Mouse (Mus musculus) liver, adult 2 months (tissue): ENCODE measurements at regions not wholly inside any gene's neighbourhood (a gene's known extent, or its start where the extent isn't known, plus 50 kb on each side); places are given as distances from the start of the nearest gene placed in this dataset.

ENCODE experiments used
- DNase-seq: peaks from one replicate; pipeline ENCODE4 v3.0.0-alpha.2; 2011; ENCODE audit warnings: low read depth, low spot score; ENCODE audit errors: extremely low read depth
- H3K27ac ChIP-seq: fragments of 200-500 bp; replicated peaks from 2 replicates; pipeline ENCODE4 v1.5.1; 2012; ENCODE audit warnings: low read depth, mild to moderate bottlenecking, control low read depth, inconsistent platforms, low read length; ENCODE audit not compliant: insufficient read depth
- H3K27me3 ChIP-seq: fragments of 200-500 bp; 2 replicates; pipeline ENCODE4 v1.6.1; 2012; ENCODE audit warnings: mild to moderate bottlenecking, moderate library complexity, low read length, inconsistent platforms; ENCODE audit not compliant: control insufficient read depth, insufficient read depth
- H3K36me3 ChIP-seq: fragments of 200-500 bp; 2 replicates; pipeline ENCODE4 v1.6.1; 2012; ENCODE audit warnings: low read length, inconsistent platforms; ENCODE audit not compliant: control insufficient read depth, insufficient read depth
- H3K4me1 ChIP-seq: fragments of 200-500 bp; 2 replicates; pipeline ENCODE4 v1.6.1; 2011; ENCODE audit warnings: low read length; ENCODE audit not compliant: control insufficient read depth, insufficient read depth
- H3K4me3 ChIP-seq: fragments of 200-500 bp; 2 replicates; pipeline ENCODE4 v1.5.1; 2011; ENCODE audit warnings: low read depth, mild to moderate bottlenecking, control low read depth, low read length, moderate library complexity; ENCODE audit not compliant: insufficient read depth
- H3K79me2 ChIP-seq: fragments of 200-500 bp; 2 replicates; pipeline ENCODE4 v1.6.1; 2012; ENCODE audit warnings: inconsistent platforms, mild to moderate bottlenecking, low read length, moderate library complexity; ENCODE audit not compliant: control insufficient read depth, insufficient read depth
- H3K9ac ChIP-seq: fragments of 200-500 bp; 2 replicates; pipeline ENCODE4 v1.6.1; 2012; ENCODE audit warnings: low read depth, mild to moderate bottlenecking, control low read depth, inconsistent platforms, low read length
- CTCF ChIP-seq: fragments of 200-500 bp; IDR thresholded peaks from 2 replicates; pipeline ENCODE4 v1.5.1; 2011; ENCODE audit warnings: low read depth, low read length, control low read depth
- POLR2A ChIP-seq: fragments of 200-500 bp; IDR thresholded peaks from 2 replicates; pipeline ENCODE4 v1.6.1; 2011; ENCODE audit warnings: low read length, control low read depth; ENCODE audit not compliant: insufficient read depth; ENCODE audit errors: extremely low read depth
- WGBS: fragments of 180-500 bp; shearing (Covaris S2); methylation state at CpG from one replicate; pipeline ENCODE4 v1.1.7; 2018; 5-methylcytosine and 5-hydroxymethylcytosine counted together

- no peak overlapping the region for H3K4me3 ChIP-seq
- DNase-seq = no peak
- H3K4me1 ChIP-seq = no peaks in the 10 kb centered on the region
- TF ChIP-seq CTCF = no peak
- 27% methylated on average over 1 of the region's 1 CpGs for WGBS
- no peaks in the 10 kb centered on the region for H3K79me2 ChIP-seq
- H3K9ac ChIP-seq = no peak overlapping the region
- no peaks in the 10 kb centered on the region for H3K27me3 ChIP-seq
- no peak overlapping the region for H3K27ac ChIP-seq
- no peaks in the 10 kb centered on the region for H3K36me3 ChIP-seq
Measured at GRCm38 (mm10) chr10:46905337-46905736, 1327.7 kb downstream of the Hace1 start.

GRCm38 (mm10) chr10:46922527-46923200 is 1345.0 kb downstream of the Hace1 start:
- Histone ChIP-seq H3K9ac (no peak overlapping the region), H3K27ac (no peak overlapping the region), H3K79me2 (no peaks in the 10 kb centered on the region), H3K27me3 (no peaks in the 10 kb centered on the region), H3K36me3 (no peaks in the 10 kb centered on the region), H3K4me3 (no peak overlapping the region), H3K4me1 (no peaks in the 10 kb centered on the region)
- TF ChIP-seq CTCF = no peak
- no peak for TF ChIP-seq POLR2A
- no peak for DNase-seq
- WGBS = 68% methylated on average over 7 of the region's 7 CpGs

GRCm38 (mm10) chr10:46934311-46934710 is 1356.7 kb downstream of the Hace1 start:
- Histone ChIP-seq H3K27me3 (no peaks in the 10 kb centered on the region), H3K27ac (no peak overlapping the region), H3K79me2 (no peaks in the 10 kb centered on the region)

GRCm38 (mm10) chr10:46936248-46936970 is 1358.8 kb downstream of the Hace1 start:
- Histone ChIP-seq H3K27me3 (no peaks in the 10 kb centered on the region), H3K79me2 (no peaks in the 10 kb centered on the region), H3K27ac (no peak overlapping the region), H3K4me1 (no peaks in the 10 kb centered on the region), H3K36me3 (no peaks in the 10 kb centered on the region), H3K4me3 (no peak overlapping the region), H3K9ac (no peak overlapping the region)
- DNase-seq = no peak
- 79% methylated on average over 5 of the region's 5 CpGs for WGBS
- TF ChIP-seq POLR2A (no peak), CTCF (no peak)

More at GRCm38 (mm10) chr10:46934311-46934710, 1356.7 kb downstream of the Hace1 start:
- no peak for TF ChIP-seq CTCF
- TF ChIP-seq POLR2A = no peak
- no peak overlapping the region for H3K4me3 ChIP-seq
- H3K9ac ChIP-seq = no peak overlapping the region
- no peaks in the 10 kb centered on the region for H3K4me1 ChIP-seq
- no peak for DNase-seq
- H3K36me3 ChIP-seq = no peaks in the 10 kb centered on the region

- WGBS = 83% methylated on average over 1 of the region's 1 CpGs
- no peaks in the 10 kb centered on the region for H3K36me3 ChIP-seq
- no peaks in the 10 kb centered on the region for H3K79me2 ChIP-seq
- no peak for DNase-seq
- H3K27ac ChIP-seq = no peak overlapping the region
- H3K4me1 ChIP-seq = no peaks in the 10 kb centered on the region
- H3K9ac ChIP-seq = no peak overlapping the region
- no peak overlapping the region for H3K4me3 ChIP-seq
- H3K27me3 ChIP-seq = no peaks in the 10 kb centered on the region
- TF ChIP-seq CTCF (no peak), POLR2A (no peak)
Measured at GRCm38 (mm10) chr10:46939338-46939737, 1361.7 kb downstream of the Hace1 start.

- Histone ChIP-seq H3K27me3 (no peaks in the 10 kb centered on the region), H3K4me1 (no peaks in the 10 kb centered on the region), H3K36me3 (no peaks in the 10 kb centered on the region), H3K79me2 (no peaks in the 10 kb centered on the region), H3K27ac (no peak overlapping the region), H3K4me3 (no peak overlapping the region), H3K9ac (no peak overlapping the region)
- TF ChIP-seq CTCF (no peak), POLR2A (no peak)
- whole genome bisulfite sequencing = 27% methylated on average over 2 of the region's 2 CpGs
- DNase-seq = no peak
Measured at GRCm38 (mm10) chr10:46939819-46940218, 1362.2 kb downstream of the Hace1 start.
